Mouse (Mus musculus) erythroblast, adult 5-6 weeks (primary cell): ENCODE data around the gene Endod1. TPM values are rescaled to one million over a fixed set of nuclear protein-coding genes. Genes with fewer than 3 reads are reported as not detected.
A peak's percentile ranks its signal among the peaks of the same experiment; 100 is the strongest.

Experiments
- ATAC-seq: replicated peaks from 2 replicates; pipeline ENCODE4 v1.8.0; 2016; ENCODE audit warnings: moderate number of reproducible peaks, mild to moderate bottlenecking, moderate TSS enrichment, inconsistent platforms; ENCODE audit not compliant: poor library complexity, low FRiP score, severe bottlenecking
- total RNA-seq, 2 experiments: library from RNA; stranded (forward) in 1 of 2; stranded (reverse) in 1 of 2; fragments of 150-400 nt in 1 of 2; fragments of 200-764, 138-1000 nt in 1 of 2; gene quantifications; 2 replicates each; pipeline versions ENCODE4 v1.2.3 to v1.2.4; 2015 to 2017; ENCODE audit warnings: low replicate concordance in 2 of 2

Gene Endod1
- total RNA-seq (2015; ENCODE audit: low replicate concordance) = 51.4 and 53.0 TPM in 2 replicates
- 84.8 and 110 TPM in 2 replicates for total RNA-seq (2017; ENCODE audit: low replicate concordance)

DNA sequence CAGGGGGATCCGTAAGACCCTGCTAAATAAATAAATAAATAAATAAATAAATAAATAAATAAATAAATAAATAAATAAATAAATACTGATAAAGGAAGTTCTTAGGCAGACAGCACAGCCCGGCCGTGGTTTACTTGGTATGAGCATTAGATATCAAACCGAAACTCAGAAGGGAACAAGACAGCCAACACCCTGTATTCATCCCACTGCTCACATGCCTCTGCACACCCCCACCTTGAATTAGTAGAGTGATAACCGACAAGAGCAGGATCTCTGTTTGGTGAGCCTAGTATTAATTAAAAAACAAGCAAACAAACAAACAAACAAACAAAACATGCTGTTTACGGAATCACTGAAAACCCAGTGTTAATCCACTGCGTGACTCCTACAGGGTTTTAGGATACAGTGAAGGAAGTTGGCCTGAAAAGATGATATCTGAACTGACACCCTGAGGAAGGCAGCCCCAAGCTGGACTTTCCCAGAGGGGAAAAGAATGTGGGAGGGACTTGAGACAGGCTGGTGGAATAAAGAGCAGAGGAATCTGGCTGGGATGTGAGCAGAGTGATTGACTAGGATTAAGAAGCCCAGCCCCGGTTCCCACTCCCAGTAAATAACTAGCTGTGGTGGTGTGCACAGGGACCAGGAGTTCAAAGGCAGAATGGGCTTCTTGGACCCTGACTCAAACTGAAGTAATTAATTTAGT lies at the start of gene Endod1:
TSS of gene Endod1 (minus strand) at position 155 of the 703 bp plus-strand sequence.
- peak; percentile 45 for ATAC-seq

DNA sequence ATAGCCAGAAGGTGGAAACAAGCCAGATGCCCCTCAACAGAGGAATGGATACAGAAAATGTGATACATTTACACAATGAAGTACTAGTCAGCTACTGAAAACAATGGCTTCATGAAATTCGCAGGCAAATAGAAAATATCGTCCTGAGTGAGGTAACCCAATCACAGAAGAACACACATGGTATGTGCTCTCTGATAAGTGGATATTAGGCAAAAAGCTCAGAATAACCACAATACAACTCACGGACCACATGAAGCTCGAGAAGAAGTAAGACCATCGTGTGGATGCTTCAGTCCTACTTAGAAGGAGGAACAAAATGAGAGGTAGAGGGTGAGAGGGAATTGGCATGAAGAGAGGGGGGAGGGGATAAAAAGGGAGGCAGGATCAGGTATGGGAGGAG lies 27.8 kb upstream of the Endod1 start:
- ATAC-seq = no peak

DNA sequence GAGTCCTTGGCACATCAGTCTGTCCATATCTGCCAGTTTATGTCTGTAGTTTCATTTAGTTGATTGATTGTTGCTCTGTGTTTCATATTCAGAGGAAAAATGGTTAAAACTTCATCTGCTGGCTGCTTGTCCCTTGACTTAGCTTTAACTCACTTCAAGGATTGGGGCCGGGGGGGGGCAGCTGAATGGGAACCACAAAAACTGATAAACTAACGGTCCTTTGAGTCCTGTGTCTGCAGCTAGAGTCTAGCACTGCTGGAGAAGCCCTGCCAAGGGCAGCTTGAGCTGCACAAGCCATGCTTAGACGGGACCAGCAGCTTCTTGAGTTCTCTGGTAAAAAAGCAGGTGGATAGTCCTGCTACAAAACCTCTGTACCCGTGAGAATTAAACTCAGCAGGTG lies 26.7 kb upstream of the Endod1 start:
- ATAC-seq = no peak

DNA sequence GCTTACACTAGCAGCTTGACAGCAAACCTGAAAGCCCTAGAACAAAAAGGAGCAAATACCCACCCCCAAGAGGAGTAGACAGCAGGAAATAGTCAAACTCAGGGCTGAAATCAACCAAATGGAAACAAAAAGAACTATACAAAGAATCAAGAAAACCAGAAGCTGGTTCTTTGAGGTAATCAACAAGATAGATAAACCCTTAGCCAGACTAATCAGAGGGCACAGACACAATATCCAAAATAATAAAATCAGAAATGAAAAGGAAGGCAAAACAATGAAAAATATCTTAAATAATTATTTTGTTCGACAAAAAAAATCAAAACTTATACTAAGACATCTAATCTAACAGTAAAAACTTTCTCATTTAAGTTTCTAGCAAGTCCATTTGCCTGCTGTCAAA lies 24.7 kb upstream of the Endod1 start:
- no peak for ATAC-seq

DNA sequence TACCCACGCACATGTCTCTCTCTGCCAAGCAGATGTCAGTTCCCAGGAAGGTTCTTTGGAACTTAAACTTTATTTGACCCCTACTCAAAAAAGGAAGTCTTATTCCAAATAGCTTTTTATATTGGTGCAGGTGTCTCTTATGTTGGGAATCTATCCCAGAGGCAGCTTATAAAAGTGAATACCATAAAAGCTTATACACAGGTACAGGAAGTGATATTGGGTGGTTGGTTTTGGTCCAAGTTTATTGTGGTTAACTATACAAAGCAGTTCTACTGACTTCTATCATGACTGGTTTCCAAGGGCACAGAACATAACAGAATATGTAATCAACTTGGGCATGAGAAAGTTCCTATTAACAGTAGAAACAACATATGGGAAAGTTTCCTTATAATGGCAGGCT lies 20.8 kb upstream of the Endod1 start:
- ATAC-seq = no peak

DNA sequence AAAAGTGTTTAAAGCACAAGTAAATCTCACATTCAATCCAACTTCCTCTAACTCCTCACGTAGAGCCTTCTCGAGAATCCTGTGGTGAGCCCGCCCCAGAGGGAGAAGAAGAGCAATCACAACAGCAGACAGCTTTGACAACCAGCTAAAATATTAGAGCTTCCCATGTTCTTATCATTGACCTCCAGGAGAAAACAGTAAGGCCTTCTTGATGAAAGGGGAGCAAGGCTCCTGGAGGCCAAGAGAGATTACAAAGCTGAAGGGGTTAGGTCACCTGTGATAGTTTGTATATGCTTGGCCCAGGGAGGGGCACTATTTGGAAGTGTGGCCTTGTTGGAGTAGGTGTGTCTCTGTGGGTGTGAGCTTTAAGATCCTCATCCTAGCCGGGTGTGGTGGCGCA lies 19.1 kb upstream of the Endod1 start:
- ATAC-seq = no peak

DNA sequence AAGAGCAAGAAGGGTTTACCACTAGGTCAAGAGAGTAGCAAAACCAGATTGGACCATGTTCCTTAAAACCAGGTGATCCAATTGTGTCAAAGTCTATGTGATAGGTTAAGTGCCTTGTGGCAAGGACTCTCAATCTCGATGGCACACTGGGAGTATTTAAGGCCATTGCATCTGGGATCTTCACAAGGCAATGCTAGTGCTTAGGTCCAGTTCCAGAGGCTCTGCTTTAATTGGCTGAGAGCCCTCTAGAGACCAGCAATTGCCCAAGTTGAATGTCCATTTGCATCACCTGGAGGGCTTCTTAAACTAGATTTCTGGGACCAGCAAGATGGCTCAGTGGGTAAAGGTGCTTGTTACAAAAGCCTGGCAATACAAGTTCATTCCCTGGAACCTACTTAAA lies 17.6 kb upstream of the Endod1 start:
- no peak for ATAC-seq

DNA sequence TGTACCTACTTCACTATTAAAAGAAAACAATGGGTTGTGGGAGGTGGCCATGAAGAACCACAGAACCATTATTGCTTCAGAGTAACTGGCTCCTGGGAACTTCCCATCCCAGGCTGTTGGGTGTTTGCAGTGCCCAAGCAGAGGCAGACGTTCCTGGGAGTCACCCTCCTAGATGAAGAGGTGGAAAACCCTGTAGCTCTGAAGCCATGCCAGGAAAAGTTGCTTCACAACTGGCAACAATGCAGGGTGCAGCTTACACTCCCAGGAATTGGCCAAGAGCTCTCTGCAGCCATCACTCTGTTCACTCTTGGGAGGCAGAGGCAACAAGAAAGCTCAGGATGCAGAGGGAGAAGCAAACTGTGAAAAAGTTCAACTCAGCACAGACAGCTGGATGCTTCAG lies 16.8 kb upstream of the Endod1 start:
- no peak for ATAC-seq

DNA sequence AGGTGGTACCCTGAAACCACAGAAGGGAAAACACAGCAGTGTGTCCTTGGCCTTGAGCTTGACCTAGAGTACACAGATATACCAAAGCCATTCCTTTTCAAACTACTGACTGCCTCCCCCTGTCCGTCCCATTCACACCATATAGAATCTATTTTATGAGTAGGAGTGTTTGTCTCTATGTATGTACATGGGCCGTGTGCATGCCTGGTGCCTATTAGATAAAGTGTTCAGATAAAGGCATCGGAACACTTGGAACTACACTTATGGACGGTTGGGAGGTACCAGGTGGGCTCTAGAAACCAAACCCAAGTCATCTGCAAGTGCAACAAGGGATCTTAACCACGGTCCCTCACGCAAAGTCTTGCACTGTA lies 16.1 kb upstream of the Endod1 start:
- ATAC-seq = no peak

DNA sequence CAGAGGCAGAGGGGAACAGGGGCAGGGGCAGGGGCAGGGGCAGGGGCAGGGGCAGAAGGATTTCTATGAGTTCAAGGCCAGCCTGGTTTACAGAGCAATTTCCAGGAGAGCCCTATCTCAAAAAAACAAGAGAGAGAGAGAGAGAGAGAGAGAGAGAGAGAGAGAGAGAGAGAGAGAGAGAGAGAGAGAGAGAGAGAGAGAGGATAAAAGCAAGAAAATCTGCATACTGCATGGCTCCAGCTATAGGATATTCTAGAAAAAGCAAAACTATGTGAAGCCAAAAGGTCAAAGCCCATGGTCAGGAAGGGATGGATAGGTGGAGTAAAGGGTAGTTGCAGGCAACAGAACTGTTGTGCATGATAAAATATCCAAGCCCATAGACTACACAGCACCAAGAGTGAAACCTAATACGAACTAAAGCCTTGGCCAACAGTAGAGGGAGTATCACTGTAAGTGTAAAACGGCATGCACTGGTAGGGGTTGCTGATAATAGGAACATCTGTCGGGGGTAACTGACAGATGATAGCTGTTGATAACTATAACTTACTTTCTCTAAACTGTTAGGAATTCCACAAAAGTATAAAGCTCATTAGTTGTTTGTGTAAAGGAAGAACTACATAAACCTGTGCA lies 15.6 kb upstream of the Endod1 start:
- ATAC-seq = peak; percentile 78

DNA sequence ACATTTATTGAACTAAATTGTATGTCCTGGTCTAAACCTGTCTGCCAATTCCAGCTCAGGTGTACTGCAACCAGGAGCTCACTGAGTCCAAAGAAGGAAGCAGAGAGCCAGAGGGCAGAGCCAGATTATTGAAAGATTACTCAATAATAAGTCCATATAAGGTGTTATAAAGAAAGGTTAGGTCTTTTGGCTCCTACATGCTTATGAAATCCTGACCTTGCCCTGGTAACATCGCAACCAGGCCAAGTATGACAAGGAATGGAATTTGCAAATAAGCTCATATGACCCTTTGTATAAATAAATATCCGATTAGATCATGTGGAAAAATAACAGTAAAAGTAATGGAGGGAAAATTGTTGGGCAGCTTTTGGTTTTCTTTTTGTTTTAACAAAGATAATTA lies 14.8 kb upstream of the Endod1 start:
- ATAC-seq = no peak

DNA sequence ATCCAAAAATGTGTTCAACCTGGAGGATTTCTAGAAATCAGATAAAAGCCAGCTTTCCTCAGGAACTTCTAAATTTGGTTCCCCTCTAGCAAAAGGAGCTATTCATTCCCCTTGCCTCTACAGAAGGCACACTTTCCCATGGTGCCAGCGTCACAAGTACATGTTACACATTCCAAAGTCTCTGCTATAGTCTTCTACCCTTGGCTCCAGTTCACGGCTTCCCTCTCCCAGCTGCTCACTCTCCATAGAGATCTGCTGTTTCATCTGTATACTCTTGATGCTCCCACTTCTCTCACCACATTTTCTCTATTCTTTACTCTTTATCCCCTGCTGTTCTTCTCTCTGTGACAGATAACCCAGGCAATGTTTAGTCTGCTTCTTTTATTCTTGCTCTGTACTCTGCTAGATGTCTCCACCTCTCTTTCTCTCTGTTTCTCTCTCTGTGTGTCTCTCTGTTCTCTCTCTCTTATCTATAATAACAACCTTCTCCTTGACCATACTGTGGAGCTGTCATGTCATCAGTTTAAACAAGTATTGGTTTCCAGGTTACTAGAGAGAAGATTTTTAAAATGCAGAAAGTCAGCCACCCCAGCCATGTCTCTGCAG lies 13.8 kb upstream of the Endod1 start:
- ATAC-seq = no peak

DNA sequence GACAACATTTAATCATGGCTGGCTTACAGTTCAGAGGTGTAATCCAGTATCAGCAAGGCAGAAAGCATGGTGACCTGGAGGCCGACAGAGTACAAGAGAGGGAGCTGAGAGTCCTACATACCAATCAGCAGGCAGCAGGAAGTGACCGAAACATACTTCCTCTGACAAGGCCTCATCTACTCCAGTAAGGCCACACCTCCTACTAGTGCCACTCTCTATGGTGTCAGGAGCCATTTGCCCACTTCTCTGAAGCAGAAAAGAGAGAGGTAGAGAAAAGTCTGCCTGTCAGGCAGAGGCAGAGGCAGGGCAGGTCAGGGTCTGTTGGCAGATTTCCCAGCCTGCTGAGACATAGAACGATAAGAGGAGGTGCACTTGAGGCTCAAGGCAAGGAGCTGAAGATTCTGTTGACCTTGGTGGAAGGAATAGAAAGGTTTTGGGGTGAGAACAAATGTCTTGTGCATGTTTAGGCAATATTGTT lies 10.6 kb upstream of the Endod1 start:
- peak; percentile 50 for ATAC-seq

DNA sequence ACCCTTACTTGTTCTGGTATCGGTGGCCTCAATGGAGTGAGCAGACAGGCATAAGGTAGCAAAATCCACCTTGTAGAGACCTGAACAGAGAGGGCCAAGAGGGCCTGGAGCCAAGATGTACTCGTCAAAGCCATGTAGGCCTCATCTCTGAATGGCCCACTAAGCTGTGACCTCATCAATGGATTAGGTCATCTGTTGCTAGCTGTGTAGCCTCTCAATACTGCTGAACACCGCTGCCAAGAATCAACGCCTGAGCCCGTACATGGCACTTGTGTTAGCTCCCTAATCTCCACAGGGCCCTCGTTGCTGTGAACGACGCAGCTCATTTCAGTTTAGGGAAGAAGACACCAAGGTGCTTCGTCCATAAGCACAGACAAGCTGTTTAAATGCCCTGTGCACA lies 10.0 kb upstream of the Endod1 start:
- ATAC-seq = no peak

DNA sequence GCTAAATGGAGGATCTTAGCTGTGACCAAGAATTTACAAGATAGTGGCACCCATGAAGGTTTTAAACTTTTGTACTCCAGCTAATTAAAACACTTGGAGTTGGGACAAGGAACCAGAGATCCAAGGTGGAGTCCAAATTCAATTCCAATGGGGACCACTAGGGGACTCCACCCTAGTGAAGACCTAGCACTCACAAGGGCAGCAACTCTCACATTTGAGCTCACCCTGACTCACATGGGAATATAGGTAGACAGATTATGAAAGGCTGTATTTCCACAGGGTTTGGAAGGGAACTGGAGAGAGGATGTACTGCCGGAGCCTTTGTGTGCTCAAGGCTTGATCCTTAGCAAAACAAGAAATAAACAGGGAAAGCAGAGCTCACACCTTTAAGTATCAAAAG lies 9.0 kb upstream of the Endod1 start:
- ATAC-seq = peak; percentile 64; the same call in 1 of the 2 replicates

DNA sequence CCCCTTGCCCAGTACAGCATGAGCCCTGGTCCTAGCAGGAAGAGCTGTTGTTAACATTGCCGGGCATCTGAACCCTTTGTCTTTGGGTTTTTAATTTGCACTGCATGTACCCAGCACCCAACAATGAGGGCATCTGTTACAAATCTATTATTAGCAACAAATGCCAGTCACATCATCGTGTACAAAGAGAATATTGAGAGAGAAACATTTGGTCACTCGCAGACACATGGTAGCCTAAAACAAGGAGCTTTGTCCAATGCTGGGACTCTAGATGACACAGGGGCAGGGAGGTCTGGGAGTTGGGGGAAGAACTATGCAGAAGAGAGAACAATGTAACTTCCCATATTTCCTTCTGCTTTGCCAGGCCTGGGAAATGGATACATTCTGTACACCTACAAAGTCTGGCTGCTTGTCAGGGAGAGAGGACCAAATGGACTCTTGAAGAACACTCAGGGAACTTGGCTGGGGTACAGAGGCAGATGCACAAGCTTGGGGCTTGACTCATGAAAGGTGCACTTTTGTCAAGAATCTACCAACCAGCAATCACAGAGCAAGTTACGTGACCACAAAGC lies 7.8 kb upstream of the Endod1 start:
- ATAC-seq = no peak

DNA sequence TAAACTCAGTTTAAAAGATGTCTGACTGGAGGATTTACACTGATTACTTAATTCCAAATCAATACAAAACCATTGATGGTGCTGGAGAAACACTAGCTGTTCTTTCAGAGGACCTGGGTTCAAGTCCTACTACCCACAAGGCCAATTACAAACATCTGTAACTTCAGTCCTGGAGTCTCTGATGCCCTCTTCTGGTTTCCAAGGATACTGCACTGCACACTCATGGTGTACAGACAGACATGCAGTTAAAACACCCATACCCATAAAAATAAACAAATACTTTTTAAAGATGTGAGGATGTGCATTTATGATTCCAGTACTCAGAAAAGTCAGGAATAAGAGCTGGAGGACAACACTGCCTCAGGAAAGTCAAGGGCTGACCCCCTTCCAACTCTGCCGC lies 6.7 kb upstream of the Endod1 start:
- peak; percentile 62; the same call in 1 of the 2 replicates for ATAC-seq

DNA sequence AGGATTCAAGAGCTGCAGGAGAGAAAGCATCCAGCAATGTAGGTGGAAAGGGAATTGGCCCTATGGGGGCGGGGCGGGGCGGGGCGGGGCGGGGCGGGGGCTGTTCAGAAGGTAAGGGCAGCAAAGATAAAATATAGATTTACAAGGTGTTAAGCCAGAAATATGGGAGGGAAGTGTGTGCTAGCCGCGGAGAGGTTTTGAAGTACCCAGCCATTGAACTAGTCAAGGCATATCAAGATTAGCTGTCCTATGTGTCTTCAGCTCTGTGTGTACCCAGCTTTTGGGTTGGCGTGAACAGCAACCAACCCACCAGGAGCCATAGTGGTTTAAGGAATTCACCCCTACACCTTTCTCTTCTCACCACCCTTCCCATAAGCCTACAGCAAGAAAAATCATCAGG lies 5.5 kb upstream of the Endod1 start:
- ATAC-seq = no peak

DNA sequence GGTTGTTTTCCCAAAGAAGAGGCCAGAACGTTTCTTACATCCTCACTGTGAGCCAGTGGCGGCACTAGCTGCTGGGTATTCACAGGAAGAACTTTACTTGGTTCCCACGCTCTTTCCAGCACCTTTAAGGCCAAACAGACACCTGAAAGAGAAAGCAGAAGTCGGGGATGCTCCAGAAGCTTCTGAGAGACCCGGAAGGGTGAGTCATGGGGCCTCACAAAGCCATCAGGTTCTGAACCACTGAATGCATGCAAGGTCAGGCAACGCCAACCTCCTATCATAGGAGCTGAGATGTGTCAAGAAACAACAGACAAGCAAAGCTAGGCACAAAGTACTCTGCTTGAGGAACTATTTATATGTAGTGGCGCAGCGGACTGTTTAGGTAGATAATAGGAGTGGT lies 4.4 kb upstream of the Endod1 start:
- no peak for ATAC-seq

DNA sequence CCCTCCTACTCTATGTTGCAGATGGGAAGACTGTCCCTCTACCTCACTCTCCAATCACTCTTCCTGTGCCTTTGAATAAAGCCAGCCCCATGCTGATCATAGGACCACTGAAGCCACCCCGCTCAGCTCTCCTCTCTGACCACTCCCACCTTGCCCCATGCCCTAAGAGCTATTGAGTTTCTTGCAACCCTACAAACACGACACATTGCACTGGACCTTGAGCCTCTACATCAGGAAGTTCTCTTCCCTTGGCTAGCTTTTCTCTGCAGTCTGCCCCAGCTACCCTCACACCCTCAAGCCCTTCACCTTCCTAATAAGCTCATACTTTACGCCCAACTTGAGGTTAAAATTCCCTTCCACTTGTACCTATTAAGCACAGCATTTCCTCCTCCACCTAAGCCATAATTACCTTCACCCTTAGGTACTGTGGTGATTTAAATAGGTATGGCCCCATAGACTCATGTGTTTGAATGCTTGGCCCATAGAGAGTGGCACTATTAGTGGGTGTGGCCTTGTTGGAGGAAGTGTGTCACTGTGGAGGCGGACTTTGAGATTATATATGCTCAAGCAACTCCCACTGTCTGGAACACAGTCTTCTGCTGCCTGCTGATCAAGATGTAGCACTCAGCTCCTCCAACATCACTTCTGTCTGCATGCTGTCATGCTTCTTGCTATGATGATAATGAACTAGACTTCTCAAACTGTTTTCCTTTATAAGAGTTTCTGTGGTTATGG lies 2.0 kb upstream of the Endod1 start:
- ATAC-seq = no peak
